ENCODE assay signal across 24 mouse cellular contexts in the genomic region with DNA sequence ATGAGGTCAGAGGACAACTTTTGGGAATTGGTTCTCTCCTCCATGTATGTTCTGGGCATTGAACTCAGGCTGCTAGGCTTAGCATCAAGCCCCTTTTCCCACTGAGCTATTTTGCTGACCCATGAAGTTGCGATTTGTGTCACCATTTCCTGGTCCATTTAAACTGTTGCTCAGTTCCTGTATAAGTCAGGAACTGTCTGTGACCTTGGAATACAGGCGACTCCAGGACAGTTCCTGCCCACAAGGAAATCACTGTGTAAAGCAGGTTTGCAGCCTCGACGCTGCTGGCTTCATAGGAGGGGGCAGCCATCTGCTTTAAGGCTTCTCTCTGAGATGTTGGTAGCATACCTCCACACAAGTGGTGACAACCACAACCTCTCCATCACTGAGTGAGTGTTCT. TPM values are rescaled to one million over a fixed set of nuclear protein-coding genes. Genes with fewer than 3 reads are reported as not detected.
A peak's percentile ranks its signal among the peaks of the same experiment; 100 is the strongest.
DNase-seq lines count a peak whose midpoint lies in the region; ATAC-seq and TF ChIP-seq lines count a peak whose summit lies in the region.
"Had no signal": no experiment of that assay in that cellular context is flagged by ENCODE, and none has a peak within 500 bp of the region (broad histone marks: within the 10 kb centered on the region; RNA-seq: fewer than 3 reads in every experiment).

No protein-coding gene starts in this region.

- H3K36me3 ChIP-seq in liver, postnatal 0 days (replicated peaks; ENCODE audit: insufficient read depth, low read length), result no peaks in the 10 kb centered on the region; the same call in 1 of the 2 replicates
- H3K36me3 ChIP-seq in liver, embryonic 11.5 days (ENCODE audit: control insufficient read depth, insufficient read depth, low read length), result no peaks in the 10 kb centered on the region
- H3K36me3 ChIP-seq in CH12.LX (replicated peaks in 1 of 2; ENCODE audit: control insufficient read depth in 1 of 2, insufficient read depth in 1 of 2, low read length in 1 of 2), result no peaks in the 10 kb centered on the region
- H3K36me3 ChIP-seq in embryonic facial prominence, embryonic 10.5 days (replicated peaks), result no peaks in the 10 kb centered on the region
- H3K36me3 ChIP-seq: G1E had no signal

- intact Hi-C loops in heart, postnatal 10 days (cut with DNase I), result no loop called here

- no peak for TF ChIP-seq POLR2A in CH12.LX (IDR thresholded peaks at IDR 0.05; ENCODE audit: low read depth, low read length)

- H3K9ac ChIP-seq in liver, postnatal 0 days (replicated peaks), result no peak overlapping the region
- no peak overlapping the region for H3K9ac ChIP-seq in liver, embryonic 11.5 days (ENCODE audit: low read depth, low read length)
- no peak overlapping the region for H3K9ac ChIP-seq in CH12.LX (ENCODE audit: insufficient read depth, low read depth)

- in situ Hi-C loops in CH12.LX (cut with MboI; ENCODE audit: low pct_ligation_motif_present, low pct_unique_long_range_greater_than_20kb, low sequenced_read_pairs), result no loop called here

- 36% methylated on average over 4 of the region's 4 CpGs for WGBS in liver, postnatal 0 days (ENCODE audit: insufficient replicate concordance)
- WGBS in liver, embryonic 11.5 days, result 57% methylated on average over 4 of the region's 4 CpGs
- WGBS in embryonic facial prominence, embryonic 10.5 days, result 78% methylated on average over 4 of the region's 4 CpGs

- no peak for TF ChIP-seq CTCF in liver, postnatal 0 days (IDR thresholded peaks at IDR 0.05; ENCODE audit: low read depth)
- TF ChIP-seq CTCF in CH12.LX (conservative IDR thresholded peaks at IDR 0.05 in 1 of 2, IDR thresholded peaks at IDR 0.05 in 1 of 2; ENCODE audit: low read depth in 2 of 2, low read length in 2 of 2), result no peak

- dilution Hi-C loops in CH12.LX (cut with MboI; ENCODE audit: extremely low pct_ligation_motif_present, extremely low pct_unique_long_range_greater_than_20kb, low sequenced_read_pairs), result no loop called here

- no peaks in the 10 kb centered on the region for H3K27me3 ChIP-seq in liver, postnatal 0 days (ENCODE audit: insufficient read depth, low read length)
- H3K27me3 ChIP-seq in liver, embryonic 11.5 days (replicated peaks; ENCODE audit: control insufficient read depth, insufficient read depth, low read length), result no peaks in the 10 kb centered on the region
- H3K27me3 ChIP-seq in CH12.LX (replicated peaks), result peaks cover 91% of the 10 kb centered on the region
- H3K27me3 ChIP-seq in embryonic facial prominence, embryonic 10.5 days (replicated peaks; ENCODE audit: low read depth, poor library complexity, severe bottlenecking), result 0 out of 2 replicates have a peak, but pooled peaks cover 9% of the 10 kb centered on the region
- H3K27me3 ChIP-seq: Patski had no signal

- H3K4me1 ChIP-seq in liver, postnatal 0 days (ENCODE audit: insufficient read depth), result peaks cover 19% of the 10 kb centered on the region
- peaks cover 3% of the 10 kb centered on the region; the same call in 1 of the 2 replicates for H3K4me1 ChIP-seq in liver, embryonic 11.5 days (replicated peaks; ENCODE audit: control insufficient read depth, insufficient read depth, low read length)
- H3K4me1 ChIP-seq in CH12.LX (ENCODE audit: control insufficient read depth in 1 of 2, insufficient read depth in 2 of 2), result no peaks in the 10 kb centered on the region
- H3K4me1 ChIP-seq in embryonic facial prominence, embryonic 10.5 days, result peaks cover 29% of the 10 kb centered on the region

- TF ChIP-seq RAD21 in CH12.LX (IDR thresholded peaks at IDR 0.05; ENCODE audit: low read depth, low read length), result no peak

- no peak overlapping the region for H3K4me3 ChIP-seq in liver, postnatal 0 days (ENCODE audit: low read depth, low read length)
- H3K4me3 ChIP-seq in liver, embryonic 11.5 days (ENCODE audit: low read depth, low read length), result no peak overlapping the region
- H3K4me3 ChIP-seq in CH12.LX (replicated peaks in 1 of 3; ENCODE audit: low read depth in 2 of 3, low read length in 2 of 3, poor library complexity in 1 of 3), result no peak overlapping the region
- no peak overlapping the region for H3K4me3 ChIP-seq in embryonic facial prominence, embryonic 10.5 days

- H3K79me2 ChIP-seq in CH12.LX (replicated peaks; ENCODE audit: control insufficient read depth, extremely low read depth, insufficient read depth, poor library complexity, severe bottlenecking), result no peaks in the 10 kb centered on the region

- H3K4me2 ChIP-seq in liver, postnatal 0 days (ENCODE audit: low read depth, low read length), result no peak overlapping the region
- no peak overlapping the region for H3K4me2 ChIP-seq in liver, embryonic 11.5 days
- H3K4me2 ChIP-seq in CH12.LX (ENCODE audit: insufficient read depth, low read depth, poor library complexity, severe bottlenecking), result no peak overlapping the region

- H3K27ac ChIP-seq in liver, postnatal 0 days (ENCODE audit: low read depth), result peak overlapping the region; percentile 1; the same call in 1 of the 2 replicates
- H3K27ac ChIP-seq in liver, embryonic 11.5 days (ENCODE audit: low read depth, low read length), result no peak overlapping the region
- H3K27ac ChIP-seq in CH12.LX (ENCODE audit: insufficient read depth, low read depth), result no peak overlapping the region
- no peak overlapping the region for H3K27ac ChIP-seq in embryonic facial prominence, embryonic 10.5 days (replicated peaks)

- TF ChIP-seq EP300 in liver, postnatal 0 days (IDR thresholded peaks at IDR 0.05; ENCODE audit: low read depth), result no peak
- no peak for TF ChIP-seq EP300 in CH12.LX (IDR thresholded peaks at IDR 0.05; ENCODE audit: low read length)

- no peak for ATAC-seq in liver, postnatal 0 days
- ATAC-seq in liver, embryonic 11.5 days (replicated peaks; ENCODE audit: low FRiP score), result no peak
- ATAC-seq: activated CD4-positive, CD25-positive, alpha-beta regulatory T cell, adult 4 months; CD4-positive, CD25-positive, alpha-beta regulatory T cell, adult 4 months; Patski had no signal

- H3K9me3 ChIP-seq in liver, postnatal 0 days (ENCODE audit: low read length), result no peaks in the 10 kb centered on the region
- no peaks in the 10 kb centered on the region for H3K9me3 ChIP-seq in liver, embryonic 11.5 days (ENCODE audit: control insufficient read depth, low read length)
- no peaks in the 10 kb centered on the region for H3K9me3 ChIP-seq in CH12.LX (replicated peaks; ENCODE audit: low read length)
- no peaks in the 10 kb centered on the region for H3K9me3 ChIP-seq in embryonic facial prominence, embryonic 10.5 days
- H3K9me3 ChIP-seq: G1E had no signal

- DNase-seq in heart, adult 11 months, result peak; percentile 89
- no peak for DNase-seq in heart, postnatal 10 days
- DNase-seq in liver, postnatal 0 days, result no peak
- DNase-seq in liver, embryonic 11.5 days (ENCODE audit: low spot score), result no peak
- DNase-seq in 416B (ENCODE audit: low read depth) (peak; percentile 72), CH12.LX (ENCODE audit: extremely low read depth) (no peak)
- DNase-seq in embryonic facial prominence, embryonic 10.5 days (ENCODE audit: low spot score), result no peak
- no peak for DNase-seq in Muller cell, postnatal 12 days (ENCODE audit: inconsistent ontology term)
- DNase-seq: adrenal gland, adult 2 months; adrenal gland, adult 8-10 months; adrenal gland, postnatal 10 days; adrenal gland, postnatal 14 days; adrenal gland, postnatal 25 days; adrenal gland, postnatal 36 days; B cell, adult 2 months; cerebellum, adult 11 months; cerebellum, adult 11-12 months; cerebellum, adult 18-20 months; cerebellum, adult 2 months; cerebellum, adult 8-10 months had no signal

TF ChIP-seq in CH12.LX, 34 proteins besides CTCF, POLR2A, EP300 and RAD21:
- TF ChIP-seq MAFK (IDR thresholded peaks at IDR 0.05; ENCODE audit: insufficient replicate concordance, low read length) (peak; percentile 47; the same call in 1 of the 2 replicates), TBP (conservative IDR thresholded peaks at IDR 0.05; ENCODE audit: low read depth, low read length) (no peak)
TF ChIP-seq in CH12.LX: peak in this region for 1.

RNA-seq across cellular contexts. Expression of gene Abat, which starts 8.1 kb away (rescaled TPM):
- total RNA-seq in heart, postnatal 10 days (2021), result 1 to 10 TPM; 4.8 to 6.0 TPM
- polyA plus RNA-seq in liver, postnatal 0 days (2015; fragmentation: Nextera tagmentation; extraction: Ambion mirVana), result 37.8 and 39.1 TPM in 2 replicates
- polyA plus RNA-seq in liver, embryonic 11.5 days (2014; fragmentation: Nextera tagmentation; extraction: Ambion mirVana), result 25.6 and 29.2 TPM in 2 replicates
- total RNA-seq in CH12.LX (2012; rRNA removed) (0.04 and 0.17 TPM in 2 replicates), CH12.LX (2014; rRNA removed) (not detected in 2 replicates)
- polyA plus RNA-seq in CH12.LX (2012; ENCODE audit: insufficient read length, low read depth), result not detected in 2 replicates
- 24.1 and 29.5 TPM in 2 replicates for polyA plus RNA-seq in embryonic facial prominence, embryonic 10.5 days (2016; fragmentation: Nextera tagmentation; extraction: Ambion mirVana)
- polyA plus RNA-seq: G1E had no signal

RNA-seq across cellular contexts. Expression of gene Mettl22, which starts 50.7 kb away (rescaled TPM):
- 10 to 100 TPM; 28.2 to 30.0 TPM for total RNA-seq in heart, postnatal 10 days (2021)
- polyA plus RNA-seq in liver, postnatal 0 days (2015; fragmentation: Nextera tagmentation; extraction: Ambion mirVana), result 6.6 and 6.7 TPM in 2 replicates
- polyA plus RNA-seq in liver, embryonic 11.5 days (2014; fragmentation: Nextera tagmentation; extraction: Ambion mirVana), result 21.3 and 22.3 TPM in 2 replicates
- 25.4 and 39.4 TPM in 2 replicates for total RNA-seq in CH12.LX (2012; rRNA removed)
- 48.6 and 64.2 TPM in 2 replicates for total RNA-seq in CH12.LX (2014; rRNA removed)
- polyA plus RNA-seq in CH12.LX (2012; ENCODE audit: insufficient read length, low read depth), result 27.5 and 38.8 TPM in 2 replicates
- polyA plus RNA-seq in embryonic facial prominence, embryonic 10.5 days (2016; fragmentation: Nextera tagmentation; extraction: Ambion mirVana), result 19.8 and 23.8 TPM in 2 replicates

Comparison
In these comparisons a context has a peak if more than half of its experiments do, and no peak if none do; other contexts are left out.
1. DNase-seq: peak in heart, adult 11 months (single experiment) and 416B (single experiment); none in heart, postnatal 10 days (0 of 2), liver, postnatal 0 days (single experiment), liver, embryonic 11.5 days (single experiment), CH12.LX (single experiment), embryonic facial prominence, embryonic 10.5 days (single experiment) and Muller cell, postnatal 12 days (single experiment).
2. RNA of gene Abat, which starts 8.1 kb away (polyA plus RNA-seq): 37.8 to 39.1 TPM in liver, postnatal 0 days, 24.1 to 29.5 TPM in embryonic facial prominence, embryonic 10.5 days and 25.6 to 29.2 TPM in liver, embryonic 11.5 days; not detected in CH12.LX; every median in the first group is over 10 times any median in the second.